Mouse (Mus musculus) heart, embryonic 14.5 days (tissue): ENCODE results near the gene Hemgn. TPM values are rescaled to one million over a fixed set of nuclear protein-coding genes. Genes with fewer than 3 reads are reported as not detected.

ENCODE experiments used
- ATAC-seq: fragments of 200-750 bp; cut with Nextera tagmentation; 2 replicates; pipeline ENCODE4 v1.8.0; 2017; ENCODE audit warnings: low read depth, moderate TSS enrichment; ENCODE audit not compliant: insufficient number of reproducible peaks, insufficient read depth, low FRiP score
- H3K27ac ChIP-seq, 2 experiments: fragments of 200-500 bp in 1 of 2; fragments of 300-500 bp in 1 of 2; sonication (generic) in 1 of 2; replicated peaks in 1 of 2; 2 replicates each; pipeline ENCODE4 v1.5.1; 2012 to 2014; ENCODE audit warnings: low read depth in 2 of 2, low read length in 2 of 2, control low read depth in 1 of 2, mild to moderate bottlenecking in 1 of 2, mixed read lengths in 1 of 2; ENCODE audit not compliant: control insufficient read depth in 1 of 2, insufficient read depth in 1 of 2
- H3K27me3 ChIP-seq: fragments of 300-500 bp; sonication (generic); 2 replicates; pipeline ENCODE4 v1.6.1; 2014; ENCODE audit warnings: mild to moderate bottlenecking, low read length, control low read depth; ENCODE audit not compliant: control insufficient read depth, insufficient read depth
- H3K36me3 ChIP-seq: fragments of 300-500 bp; sonication (generic); 2 replicates; pipeline ENCODE4 v1.6.1; 2014; ENCODE audit warnings: mild to moderate bottlenecking, control low read depth, low read length, mixed read lengths; ENCODE audit not compliant: control insufficient read depth, insufficient read depth
- H3K4me1 ChIP-seq, 2 experiments: fragments of 200-500 bp in 1 of 2; fragments of 300-500 bp in 1 of 2; sonication (generic) in 1 of 2; 2 replicates each; pipeline ENCODE4 v1.6.1; 2012 to 2014; ENCODE audit warnings: low read length in 2 of 2, control low read depth in 1 of 2, mixed read lengths in 1 of 2; ENCODE audit not compliant: control insufficient read depth in 2 of 2, insufficient read depth in 2 of 2
- H3K4me2 ChIP-seq: fragments of 300-500 bp; sonication (generic); 2 replicates; pipeline ENCODE4 v1.6.1; 2014; ENCODE audit warnings: mild to moderate bottlenecking, low read length
- H3K4me3 ChIP-seq, 2 experiments: fragments of 200-500 bp in 1 of 2; fragments of 300-500 bp in 1 of 2; sonication (generic) in 1 of 2; 2 replicates each; pipeline ENCODE4 v1.5.1; 2012 to 2014; ENCODE audit warnings: low read length in 2 of 2, mild to moderate bottlenecking in 2 of 2, control low read depth in 1 of 2, low read depth in 1 of 2, moderate library complexity in 1 of 2; ENCODE audit not compliant: control insufficient read depth in 1 of 2, insufficient read depth in 1 of 2
- H3K9ac ChIP-seq: fragments of 300-500 bp; sonication (generic); 2 replicates; pipeline ENCODE4 v1.6.1; 2014; ENCODE audit warnings: mild to moderate bottlenecking, low read length
- H3K9me3 ChIP-seq: fragments of 300-500 bp; sonication (generic); 2 replicates; pipeline ENCODE4 v1.6.1; 2016; ENCODE audit warnings: low read length, control low read depth; ENCODE audit not compliant: control insufficient read depth
- WGBS: fragments of 180-500 bp; shearing (Covaris S2); extraction: QIAGEN DNeasy Blood & Tissue Kit; methylation state at CpG from one replicate; pipeline ENCODE4 v1.1.7; 2014; 5-methylcytosine and 5-hydroxymethylcytosine counted together
- polyA plus RNA-seq: library from polyadenylated mRNA; unstranded; fragments of >200 nt; fragmentation: Nextera tagmentation; extraction: Ambion mirVana; gene quantifications from 2 replicates; pipeline ENCODE4 v1.2.1, GENCODE M21; 2014

The Hemgn gene
- polyA plus RNA-seq, 1 experiment from 2014 or later = 0.50 TPM

DNA sequence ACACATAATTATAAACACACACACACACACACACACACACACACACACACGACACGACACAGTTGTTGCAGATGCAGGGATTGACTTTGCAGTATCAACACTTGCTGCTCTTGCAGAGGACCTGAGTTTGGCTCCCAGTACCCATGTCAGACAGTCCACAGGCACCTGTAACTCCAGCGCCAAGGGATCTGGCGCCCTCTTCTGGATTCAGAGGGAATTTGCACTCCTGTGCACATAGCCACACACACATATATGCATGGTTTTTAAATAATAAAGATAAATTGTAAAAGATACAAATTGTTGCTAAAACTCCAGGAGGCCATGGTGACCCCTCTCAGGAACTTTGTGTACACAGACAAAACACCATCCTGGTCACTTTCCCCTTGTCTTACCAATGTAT is 44.2 kb downstream of the Hemgn start:
- H3K27ac ChIP-seq = no peak overlapping the region
- H3K4me2 ChIP-seq = no peak overlapping the region
- no peak overlapping the region for H3K9ac ChIP-seq
- 0 out of 2 replicates have a peak, but pooled peaks cover 2% of the 10 kb centered on the region for H3K9me3 ChIP-seq
- H3K36me3 ChIP-seq = no peaks in the 10 kb centered on the region
- peaks cover 10% of the 10 kb centered on the region; the same call in 1 of the 2 replicates for H3K27me3 ChIP-seq
- no peak overlapping the region for H3K4me3 ChIP-seq
- WGBS = 61% methylated on average over 4 of the region's 4 CpGs
- peaks cover 6 to 20% of the 10 kb centered on the region in 2 experiments for H3K4me1 ChIP-seq
- ATAC-seq = no peak

DNA sequence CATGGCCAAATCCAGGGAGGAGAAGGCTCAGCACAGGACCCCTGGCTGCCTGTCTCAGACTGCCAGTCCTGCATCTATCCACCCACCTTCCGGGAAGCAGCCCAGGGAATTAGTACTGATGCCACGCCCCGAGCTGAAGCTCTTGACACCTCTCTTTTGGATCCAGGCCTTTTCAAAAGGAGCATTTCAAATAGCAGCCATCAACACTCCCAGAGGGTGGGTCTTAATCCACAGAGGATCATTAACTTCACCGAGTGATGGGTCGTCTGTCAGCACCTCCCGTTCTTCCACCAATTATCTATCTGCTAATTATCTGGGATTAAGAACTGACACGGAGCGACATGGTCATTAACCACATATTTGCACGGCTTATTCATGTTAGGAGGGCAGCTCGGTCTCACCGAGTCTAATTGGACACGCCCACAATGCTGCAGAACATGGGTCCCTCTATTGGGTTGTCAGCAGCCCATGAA is 45.8 kb downstream of the Hemgn start:
- Histone ChIP-seq H3K9ac (no peak overlapping the region), H3K9me3 (0 out of 2 replicates have a peak, but pooled peaks cover 2% of the 10 kb centered on the region), H3K4me3 (no peak overlapping the region), H3K27me3 (peaks cover 10% of the 10 kb centered on the region; the same call in 1 of the 2 replicates), H3K4me1 (peaks cover 6 to 20% of the 10 kb centered on the region in 2 experiments), H3K27ac (no peak overlapping the region), H3K36me3 (no peaks in the 10 kb centered on the region), H3K4me2 (no peak overlapping the region)
- 6% methylated on average over 12 of the region's 12 CpGs for WGBS
- no peak for ATAC-seq

DNA sequence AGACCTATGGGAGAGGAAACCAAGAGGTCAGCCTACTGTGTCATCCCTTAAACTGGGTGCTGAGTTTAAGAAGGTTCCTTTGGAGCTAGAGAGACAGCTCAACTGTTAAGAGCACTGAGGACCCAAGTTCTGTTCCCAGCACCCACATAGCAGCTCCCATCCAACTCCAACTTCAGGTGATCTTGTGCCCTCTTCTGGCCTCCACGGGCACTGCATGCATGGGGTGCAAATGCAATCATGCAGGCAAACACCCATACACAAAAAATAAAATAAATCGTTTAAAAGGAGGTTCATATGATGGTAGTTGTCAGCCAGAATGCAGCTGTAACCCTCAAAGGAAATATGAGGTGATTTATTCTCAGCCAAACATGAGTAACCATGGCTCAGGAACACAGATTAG is 48.9 kb downstream of the Hemgn start:
- ATAC-seq = no peak
- Histone ChIP-seq H3K27ac (no peak overlapping the region), H3K9ac (no peak overlapping the region), H3K4me3 (no peak overlapping the region), H3K9me3 (0 out of 2 replicates have a peak, but pooled peaks cover 2% of the 10 kb centered on the region), H3K4me2 (no peak overlapping the region), H3K27me3 (peaks cover 10% of the 10 kb centered on the region; the same call in 1 of the 2 replicates), H3K36me3 (no peaks in the 10 kb centered on the region), H3K4me1 (peaks cover 0 to 5% of the 10 kb centered on the region in 2 experiments; a peak in 1 of 4 replicates)
- 77% methylated on average over 2 of the region's 2 CpGs for WGBS

DNA sequence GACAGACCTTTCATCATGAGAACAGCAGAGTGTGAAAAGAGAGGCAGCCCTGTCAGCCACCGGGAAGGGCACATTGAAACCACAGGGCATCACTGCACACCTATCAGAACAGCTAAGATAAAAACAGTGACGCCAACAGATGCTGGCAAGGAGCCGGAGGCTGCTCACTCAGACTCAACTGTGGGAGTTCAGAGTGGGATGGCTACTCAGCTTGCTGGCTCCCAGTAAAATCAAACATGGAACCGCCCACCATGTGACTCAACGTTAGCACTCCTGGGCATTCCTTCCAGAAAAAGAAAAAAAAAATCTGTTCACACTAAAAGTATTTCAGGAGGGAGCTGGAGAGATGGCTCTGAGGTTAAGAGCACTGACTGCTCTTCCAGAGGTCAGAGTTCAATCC is 52.0 kb downstream of the Hemgn start:
- no peak for ATAC-seq
- H3K27ac ChIP-seq = no peak overlapping the region
- H3K27me3 ChIP-seq = peaks cover 16% of the 10 kb centered on the region
- WGBS = 39% methylated on average over 5 of the region's 5 CpGs
- no peaks in the 10 kb centered on the region for H3K9me3 ChIP-seq
- H3K4me1 ChIP-seq = no peaks in the 10 kb centered on the region
- H3K4me3 ChIP-seq = no peak overlapping the region
- no peak overlapping the region for H3K4me2 ChIP-seq
- no peak overlapping the region for H3K9ac ChIP-seq
- no peaks in the 10 kb centered on the region for H3K36me3 ChIP-seq

DNA sequence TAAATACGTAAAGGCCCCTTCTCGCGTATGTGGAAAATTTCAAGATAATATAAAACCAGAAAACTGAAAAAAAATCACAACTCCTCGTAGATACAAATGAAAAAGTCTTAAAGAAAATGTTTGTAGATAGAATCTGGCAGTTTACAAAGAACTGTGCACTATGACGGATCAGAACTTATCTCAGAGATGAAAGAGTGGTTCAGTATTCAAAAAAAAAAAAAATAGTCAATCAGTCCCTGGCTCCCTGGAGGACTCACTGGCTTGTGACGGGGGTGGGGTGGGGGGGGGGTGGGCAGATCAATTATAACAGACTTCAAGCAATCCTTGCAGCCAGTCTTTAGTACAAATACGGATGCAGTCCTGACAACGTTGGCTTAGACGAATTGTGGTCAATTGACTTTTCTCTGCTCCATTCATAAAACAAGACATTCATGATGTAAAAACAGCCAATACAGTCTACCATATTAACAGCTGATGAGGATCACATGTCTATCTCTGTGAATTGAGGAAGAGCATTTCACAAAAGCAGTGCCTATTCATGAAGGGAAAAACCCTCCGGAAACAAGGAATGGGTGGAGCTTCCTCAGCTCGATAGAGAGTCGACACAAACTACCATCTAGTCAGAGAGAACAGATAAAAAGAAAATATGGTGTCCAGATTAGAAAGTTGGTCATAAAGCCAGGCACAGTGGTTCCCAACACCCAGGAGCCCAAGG is 53.6 kb downstream of the Hemgn start:
- H3K9me3 ChIP-seq = no peaks in the 10 kb centered on the region
- no peaks in the 10 kb centered on the region for H3K4me1 ChIP-seq
- no peak overlapping the region for H3K9ac ChIP-seq
- H3K4me3 ChIP-seq = no peak overlapping the region
- H3K27ac ChIP-seq = no peak overlapping the region
- no peak overlapping the region for H3K4me2 ChIP-seq
- peaks cover 15% of the 10 kb centered on the region for H3K27me3 ChIP-seq
- H3K36me3 ChIP-seq = no peaks in the 10 kb centered on the region
- WGBS = 71% methylated on average over 12 of the region's 12 CpGs
- ATAC-seq = no peak

DNA sequence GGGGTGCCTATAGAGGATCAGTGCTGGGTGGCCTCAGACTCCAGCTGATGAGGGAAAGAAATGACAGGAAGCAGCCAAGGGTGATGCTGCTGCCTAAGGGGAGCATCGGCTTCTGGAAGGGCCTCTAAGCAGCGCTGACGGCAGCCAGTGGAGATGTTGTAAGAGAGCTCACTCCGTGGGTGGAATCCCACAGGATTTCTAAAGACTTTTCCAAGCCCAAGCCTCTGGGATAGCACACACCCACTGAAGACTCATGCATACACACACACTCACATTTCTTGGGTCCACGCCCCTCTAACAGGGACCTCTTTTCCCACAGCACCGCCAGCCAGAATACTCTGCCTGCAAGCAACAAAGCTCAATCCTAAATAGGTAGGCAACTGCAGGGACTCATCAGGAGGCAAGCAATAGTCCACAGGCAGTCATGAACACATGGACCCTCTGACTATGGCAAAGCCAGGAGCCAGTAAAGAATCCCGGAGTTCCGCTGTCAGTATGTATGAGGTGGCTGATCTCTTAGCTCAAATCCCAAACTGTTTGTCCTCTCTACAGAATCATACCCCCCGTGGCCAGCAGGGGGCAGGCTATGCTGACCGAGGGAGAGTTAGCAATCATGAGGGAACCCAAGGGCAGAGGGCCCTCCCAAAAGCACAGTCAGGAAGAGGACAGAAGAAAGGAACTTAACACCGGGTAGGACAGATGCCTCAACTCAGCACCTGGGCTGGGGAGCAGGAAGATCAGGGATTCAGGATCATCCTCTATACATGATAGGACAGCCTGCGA is 56.8 kb downstream of the Hemgn start:
- H3K9ac ChIP-seq = no peak overlapping the region
- H3K9me3 ChIP-seq = no peaks in the 10 kb centered on the region
- peaks cover 27% of the 10 kb centered on the region for H3K27me3 ChIP-seq
- no peaks in the 10 kb centered on the region for H3K36me3 ChIP-seq
- no peaks in the 10 kb centered on the region for H3K4me1 ChIP-seq
- no peak overlapping the region for H3K27ac ChIP-seq
- 40% methylated on average over 12 of the region's 12 CpGs for WGBS
- no peak overlapping the region for H3K4me3 ChIP-seq
- no peak overlapping the region for H3K4me2 ChIP-seq
- ATAC-seq = no peak

DNA sequence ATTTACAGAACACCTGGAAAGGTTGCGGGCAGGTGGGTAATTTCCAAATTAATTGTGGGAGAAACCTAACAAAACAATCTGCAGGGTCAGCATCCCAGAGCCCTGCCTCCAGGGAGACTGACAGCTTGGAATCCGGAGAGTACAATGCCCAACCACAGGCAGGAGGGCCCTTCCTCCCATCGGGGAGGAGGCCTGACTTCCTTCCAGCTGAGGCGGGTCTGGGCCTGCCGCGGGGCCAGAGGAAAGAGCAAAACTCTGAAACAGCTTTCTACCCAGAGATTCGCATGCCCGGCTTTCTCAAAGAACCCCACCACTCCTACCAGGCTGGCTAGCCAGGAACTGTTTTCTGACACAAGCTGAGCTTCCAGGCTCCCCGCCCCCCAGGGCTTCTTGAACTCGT is 60.3 kb downstream of the Hemgn start:
- Histone ChIP-seq H3K9ac (no peak overlapping the region), H3K4me2 (no peak overlapping the region), H3K4me1 (no peaks in the 10 kb centered on the region), H3K4me3 (no peak overlapping the region), H3K36me3 (no peaks in the 10 kb centered on the region), H3K27ac (no peak overlapping the region), H3K27me3 (peaks cover 62% of the 10 kb centered on the region), H3K9me3 (no peaks in the 10 kb centered on the region)
- no peak for ATAC-seq
- WGBS = 19% methylated on average over 10 of the region's 10 CpGs
